Mouse (Mus musculus): ENCODE results near the gene Rpa3. TPM values are rescaled to one million over a fixed set of nuclear protein-coding genes. Genes with fewer than 3 reads are reported as not detected.

Rpa3 gene
- polyA plus RNA-seq, 1 experiment from 2014 or later = 146 TPM

DNA sequence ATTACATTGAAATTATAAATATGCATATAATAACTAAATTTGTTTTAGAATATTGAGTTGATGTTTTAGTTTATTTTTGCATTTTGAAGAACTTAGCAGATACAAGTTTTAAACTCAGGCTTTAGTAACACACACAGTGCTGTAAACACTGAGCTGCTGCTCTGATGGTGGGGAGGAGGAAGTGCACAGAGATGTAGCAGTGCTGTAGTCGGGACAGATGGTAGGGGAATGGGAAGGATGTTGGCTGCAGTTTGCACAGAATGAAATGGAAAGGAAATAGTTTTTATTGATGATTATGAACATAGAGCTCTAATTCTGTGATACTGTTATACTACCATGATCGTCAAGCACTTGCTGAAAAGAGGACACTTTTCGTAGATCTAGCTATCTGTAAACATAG lies 31.9 kb downstream of the Rpa3 start:
- H3K4me3 ChIP-seq (ENCODE audit: low read depth, low read length) = no peak overlapping the region
- WGBS (ENCODE audit: insufficient replicate concordance) = 77% methylated on average over 3 of the region's 3 CpGs
- H3K27ac ChIP-seq (ENCODE audit: low read depth, low read length) = no peak overlapping the region
- H3K4me2 ChIP-seq = no peak overlapping the region
- no peaks in the 10 kb centered on the region for H3K4me1 ChIP-seq (ENCODE audit: control insufficient read depth, insufficient read depth, low read length)
- peaks cover 3% of the 10 kb centered on the region; the same call in 1 of the 2 replicates for H3K36me3 ChIP-seq (ENCODE audit: control insufficient read depth, insufficient read depth, low read length)
- no peak overlapping the region for H3K9ac ChIP-seq (ENCODE audit: low read depth, low read length)
- no peak for ATAC-seq (replicated peaks; ENCODE audit: insufficient number of reproducible peaks, low FRiP score, low TSS enrichment)
- H3K27me3 ChIP-seq (ENCODE audit: control insufficient read depth, insufficient read depth, low read length) = no peaks in the 10 kb centered on the region
- H3K9me3 ChIP-seq (replicated peaks; ENCODE audit: control insufficient read depth, low read length) = no peaks in the 10 kb centered on the region

DNA sequence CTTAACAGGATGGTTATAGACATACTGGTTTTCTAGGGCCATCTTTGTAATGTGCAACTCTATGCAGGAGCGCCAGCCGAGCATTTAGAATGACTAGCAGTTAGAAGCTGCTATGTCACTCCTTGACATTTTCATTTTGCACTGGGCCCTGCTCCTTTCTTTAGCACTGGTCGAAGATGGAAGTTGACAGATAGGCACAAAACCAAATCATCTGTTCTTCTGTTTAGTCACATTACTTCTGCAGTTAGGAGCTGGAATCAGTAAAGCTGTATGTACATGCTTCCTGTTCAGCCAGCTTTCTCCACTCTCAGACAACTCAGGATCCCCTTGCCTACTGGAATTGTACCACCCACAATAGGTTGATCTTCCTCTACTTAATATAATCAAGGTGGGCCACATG lies 48.3 kb downstream of the Rpa3 start:
- Histone ChIP-seq H3K4me2 (peak overlapping the region; percentile 29), H3K9me3 (replicated peaks; ENCODE audit: control insufficient read depth, low read length) (no peaks in the 10 kb centered on the region), H3K4me1 (ENCODE audit: control insufficient read depth, insufficient read depth, low read length) (peaks cover 8% of the 10 kb centered on the region), H3K27ac (ENCODE audit: low read depth, low read length) (no peak overlapping the region), H3K9ac (ENCODE audit: low read depth, low read length) (no peak overlapping the region), H3K27me3 (ENCODE audit: control insufficient read depth, insufficient read depth, low read length) (no peaks in the 10 kb centered on the region), H3K4me3 (ENCODE audit: low read depth, low read length) (no peak overlapping the region; the same call in 1 of the 2 replicates), H3K36me3 (ENCODE audit: control insufficient read depth, insufficient read depth, low read length) (peaks cover 5% of the 10 kb centered on the region; the same call in 1 of the 2 replicates)
- 87% methylated on average over 3 of the region's 3 CpGs for WGBS (ENCODE audit: insufficient replicate concordance)
- ATAC-seq (replicated peaks; ENCODE audit: insufficient number of reproducible peaks, low FRiP score, low TSS enrichment) = no peak

DNA sequence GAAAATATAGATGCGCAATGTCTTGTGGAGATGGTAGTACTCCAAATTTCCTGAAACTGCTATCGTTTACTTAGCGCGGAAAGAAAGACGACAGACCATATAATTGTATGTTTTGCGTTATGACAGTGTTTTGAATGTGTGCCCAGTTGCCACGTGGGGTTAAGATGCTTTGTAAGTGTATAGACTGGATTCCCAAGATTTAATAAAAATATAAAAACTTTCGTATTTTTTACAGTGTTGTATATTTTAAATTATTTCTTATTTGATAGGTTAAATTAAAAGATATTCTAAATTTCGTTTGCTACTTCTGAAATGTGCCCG lies 49.1 kb downstream of the Rpa3 start:
- Histone ChIP-seq H3K27ac (ENCODE audit: low read depth, low read length) (peak overlapping the region; percentile 96), H3K4me2 (peak overlapping the region; percentile 68), H3K4me3 (ENCODE audit: low read depth, low read length) (peak overlapping the region; percentile 84), H3K9ac (ENCODE audit: low read depth, low read length) (peak overlapping the region; percentile 95), H3K9me3 (replicated peaks; ENCODE audit: control insufficient read depth, low read length) (no peaks in the 10 kb centered on the region), H3K36me3 (ENCODE audit: control insufficient read depth, insufficient read depth, low read length) (no peaks in the 10 kb centered on the region), H3K27me3 (ENCODE audit: control insufficient read depth, insufficient read depth, low read length) (no peaks in the 10 kb centered on the region), H3K4me1 (ENCODE audit: control insufficient read depth, insufficient read depth, low read length) (peaks cover 8% of the 10 kb centered on the region)
- no peak for ATAC-seq (replicated peaks; ENCODE audit: insufficient number of reproducible peaks, low FRiP score, low TSS enrichment)
- 11% methylated on average over 10 of the region's 10 CpGs for WGBS (ENCODE audit: insufficient replicate concordance)

DNA sequence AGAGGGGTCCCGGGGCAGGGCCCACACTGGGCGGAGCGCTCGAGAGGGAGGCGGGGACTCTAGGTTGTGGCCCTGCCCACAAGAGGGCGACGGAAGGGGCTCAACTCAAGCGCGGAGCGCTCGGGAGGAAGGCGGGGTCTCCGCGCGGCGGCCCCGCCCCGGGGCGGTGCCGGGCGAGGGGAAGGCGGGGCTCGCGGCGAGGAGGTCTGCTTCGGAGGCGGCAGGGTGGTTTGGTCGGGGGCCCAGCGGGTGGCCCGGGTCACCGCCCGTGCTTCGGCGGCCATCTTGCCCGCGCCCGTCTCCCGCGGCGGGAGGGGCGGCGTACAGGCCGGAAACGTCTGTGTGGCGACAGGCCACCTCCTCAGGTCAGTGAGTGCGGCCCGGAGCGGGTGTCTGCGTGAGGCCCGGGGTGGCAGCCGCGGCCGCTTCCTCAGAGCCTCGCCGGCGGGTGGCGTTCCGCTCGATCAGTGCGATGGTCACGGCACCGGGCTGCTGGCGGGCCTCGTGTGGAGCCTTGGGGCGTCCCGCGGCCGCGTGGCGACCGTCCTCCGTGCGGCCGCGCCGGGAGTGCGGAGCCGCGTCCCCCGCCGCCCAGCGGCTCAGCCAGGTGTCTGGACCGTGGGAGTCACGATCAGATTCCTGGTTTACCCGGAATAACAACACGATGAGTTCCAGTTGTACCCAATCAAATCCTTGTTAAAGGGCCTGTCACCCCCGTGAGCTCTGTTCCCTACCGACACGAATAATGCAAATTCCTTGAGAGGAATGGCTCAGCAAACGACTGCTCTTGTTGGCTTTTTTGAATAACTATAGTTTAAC lies 49.7 kb downstream of the Rpa3 start, which contains the start of gene Mios:
Gene Mios, plus strand, starts transcription at position 176 of the 819 bp plus-strand sequence.
- H3K4me1 ChIP-seq (ENCODE audit: control insufficient read depth, insufficient read depth, low read length) = peaks cover 8% of the 10 kb centered on the region
- peak; percentile 98 for ATAC-seq (replicated peaks; ENCODE audit: insufficient number of reproducible peaks, low FRiP score, low TSS enrichment)
- no peaks in the 10 kb centered on the region for H3K27me3 ChIP-seq (ENCODE audit: control insufficient read depth, insufficient read depth, low read length)
- H3K4me3 ChIP-seq (ENCODE audit: low read depth, low read length) = peak within 1 kb of the TSS; percentile 84
- H3K36me3 ChIP-seq (ENCODE audit: control insufficient read depth, insufficient read depth, low read length) = no peaks in the 10 kb centered on the region
- H3K4me2 ChIP-seq = peak within 1 kb of the TSS; percentile 68
- WGBS (ENCODE audit: insufficient replicate concordance) = under 1% methylated on average over 76 of the region's 90 CpGs
- no peaks in the 10 kb centered on the region for H3K9me3 ChIP-seq (replicated peaks; ENCODE audit: control insufficient read depth, low read length)
- H3K27ac ChIP-seq (ENCODE audit: low read depth, low read length) = peak within 1 kb of the TSS; percentile 96
- H3K9ac ChIP-seq (ENCODE audit: low read depth, low read length) = peak within 1 kb of the TSS; percentile 95

Other genes with a start within 250 kb of the Rpa3 start
- not detected in 2 replicates for gene Col28a1, start 66.6 kb downstream of the Rpa3 start, polyA plus RNA-seq (2014; fragmentation: Nextera tagmentation; extraction: Ambion mirVana)
- gene Mios, start 50.0 kb downstream of the Rpa3 start, polyA plus RNA-seq (2014; fragmentation: Nextera tagmentation; extraction: Ambion mirVana) = 17.5 and 17.8 TPM in 2 replicates
- gene Umad1, start 115 bp upstream of the Rpa3 start, polyA plus RNA-seq (2014; fragmentation: Nextera tagmentation; extraction: Ambion mirVana) = 25.0 and 25.1 TPM in 2 replicates
- 6.8 and 11.2 TPM in 2 replicates for gene Gm45062, start 277 bp upstream of the Rpa3 start, polyA plus RNA-seq (2014; fragmentation: Nextera tagmentation; extraction: Ambion mirVana)

Measured in heart, embryonic 11.5 days (tissue).